Mouse (Mus musculus): ENCODE measurements around the gene Ccl4. TPM values are rescaled to one million over a fixed set of nuclear protein-coding genes. Genes with fewer than 3 reads are reported as not detected.

The Ccl4 gene
- total RNA-seq, 1 experiment from 2014 or later: 15.6 TPM

DNA sequence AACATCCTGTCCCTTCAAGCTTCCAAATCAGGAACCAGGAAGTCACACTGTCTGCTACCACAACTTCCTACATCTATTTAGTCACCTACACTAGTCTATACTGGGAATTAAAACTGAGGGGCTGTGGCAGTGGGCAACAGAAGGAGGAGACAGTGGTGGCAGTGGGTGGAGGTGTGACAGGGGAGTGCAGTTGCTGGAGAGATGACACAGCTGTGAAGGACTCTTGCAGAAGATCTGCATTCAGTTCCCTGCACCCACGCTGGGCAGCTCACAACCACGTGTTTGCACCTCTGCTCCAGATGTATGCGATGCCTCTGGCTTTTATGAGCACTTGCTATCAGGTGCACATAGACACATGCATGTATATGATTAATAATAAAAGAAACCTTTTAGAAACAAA lies 4.9 kb upstream of the Ccl4 start:
- ATAC-seq (ENCODE audit: extremely low read depth, insufficient number of reproducible peaks, low FRiP score, poor library complexity, severe bottlenecking): no peak

DNA sequence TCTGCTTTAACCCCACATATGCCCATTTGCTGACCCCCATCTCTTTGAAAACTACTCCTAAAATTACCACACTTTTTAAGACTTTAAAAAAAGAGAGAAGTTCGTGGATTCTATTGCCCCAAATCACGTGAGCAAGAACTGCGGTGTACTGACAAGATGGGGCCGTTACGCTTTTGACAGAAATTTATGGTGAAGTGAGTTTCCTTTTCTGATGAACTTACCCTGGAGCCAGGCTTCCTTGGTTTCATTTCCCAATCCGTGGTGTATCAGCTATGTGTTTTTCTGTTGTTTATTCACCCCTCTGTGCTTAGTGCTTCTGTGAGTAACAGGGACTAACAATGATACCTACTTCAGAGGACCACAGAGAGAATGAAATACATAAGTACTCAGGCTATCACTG lies 3.6 kb upstream of the Ccl4 start:
- ATAC-seq (ENCODE audit: extremely low read depth, insufficient number of reproducible peaks, low FRiP score, poor library complexity, severe bottlenecking): no peak

DNA sequence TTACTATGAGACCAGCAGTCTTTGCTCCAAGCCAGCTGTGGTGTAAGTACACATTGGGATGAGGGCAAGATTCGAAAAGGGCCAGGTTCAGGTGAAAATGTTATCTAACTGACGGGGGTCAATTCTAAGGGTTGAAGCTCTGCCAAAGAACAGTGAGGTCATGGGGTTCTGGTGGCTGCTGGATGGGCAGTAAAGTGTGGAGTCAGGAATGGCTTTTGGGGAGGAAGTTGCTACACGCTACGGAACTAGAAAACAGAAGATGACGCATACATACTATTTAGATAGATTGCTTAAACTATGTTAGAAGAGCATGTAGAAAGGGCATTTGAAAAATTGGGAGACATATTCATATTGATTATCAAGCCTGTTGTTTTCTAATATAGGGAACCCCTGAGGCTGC lies 1.1 kb downstream of the Ccl4 start:
- peak; percentile 62 for ATAC-seq (ENCODE audit: extremely low read depth, insufficient number of reproducible peaks, low FRiP score, poor library complexity, severe bottlenecking)

DNA sequence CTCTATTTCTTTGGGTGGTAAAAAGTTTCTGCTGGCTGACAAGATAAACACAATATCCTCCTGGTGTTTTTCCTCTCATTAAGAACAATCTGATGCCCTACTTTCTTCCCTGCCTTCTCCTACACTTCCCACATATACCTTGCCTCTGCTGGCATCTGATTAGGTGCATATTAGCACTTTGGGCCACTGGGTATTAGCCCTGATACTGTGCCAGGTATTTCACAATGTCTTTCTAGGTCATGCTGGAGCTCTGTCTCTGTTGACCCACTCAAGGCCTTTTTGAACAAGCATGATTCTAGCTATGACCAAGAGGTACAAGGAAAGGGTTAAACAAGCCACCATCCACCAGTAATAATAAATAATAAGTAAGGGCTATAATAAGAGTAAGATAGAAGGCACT lies 9.4 kb downstream of the Ccl4 start:
- no peak for ATAC-seq (ENCODE audit: extremely low read depth, insufficient number of reproducible peaks, low FRiP score, poor library complexity, severe bottlenecking)

DNA sequence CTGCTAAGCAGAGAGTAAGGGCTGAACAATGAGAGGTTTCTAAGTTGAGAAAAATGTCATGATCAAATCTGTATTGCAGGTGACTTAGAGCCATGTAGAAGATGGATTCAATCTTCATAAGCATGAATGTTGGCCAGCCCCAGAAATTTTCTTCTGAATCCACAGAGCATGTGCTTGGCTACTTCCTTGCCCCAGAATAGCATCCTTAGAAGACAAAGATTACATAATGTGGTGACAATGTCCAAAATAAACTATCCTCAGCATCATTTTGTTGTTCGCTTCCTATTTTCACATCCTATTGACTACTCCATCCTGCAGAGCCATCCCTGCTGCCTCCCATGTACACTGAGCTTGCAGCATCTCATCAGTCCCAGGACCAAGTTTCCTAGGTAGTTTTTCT lies 13.3 kb downstream of the Ccl4 start:
- no peak for ATAC-seq (ENCODE audit: extremely low read depth, insufficient number of reproducible peaks, low FRiP score, poor library complexity, severe bottlenecking)

DNA sequence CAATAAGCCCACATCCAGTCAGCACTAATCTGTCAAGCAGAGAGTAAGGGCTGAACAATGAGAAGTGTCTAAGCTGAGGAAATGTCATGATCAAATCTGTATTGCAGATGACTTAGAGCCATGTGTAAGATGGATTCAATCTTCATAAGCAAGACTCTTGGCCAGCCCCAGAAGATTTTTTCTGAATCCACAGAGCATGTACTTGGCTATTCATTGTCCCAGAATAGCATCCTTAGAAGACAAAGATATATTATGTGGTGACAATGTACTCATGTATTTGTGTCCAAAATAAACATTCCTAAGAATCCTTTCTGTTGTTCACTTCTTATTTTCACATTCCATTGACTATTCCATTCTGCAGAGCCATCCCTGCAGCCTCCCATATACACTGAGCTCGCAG lies 27.5 kb downstream of the Ccl4 start:
- ATAC-seq (ENCODE audit: extremely low read depth, insufficient number of reproducible peaks, low FRiP score, poor library complexity, severe bottlenecking): no peak

DNA sequence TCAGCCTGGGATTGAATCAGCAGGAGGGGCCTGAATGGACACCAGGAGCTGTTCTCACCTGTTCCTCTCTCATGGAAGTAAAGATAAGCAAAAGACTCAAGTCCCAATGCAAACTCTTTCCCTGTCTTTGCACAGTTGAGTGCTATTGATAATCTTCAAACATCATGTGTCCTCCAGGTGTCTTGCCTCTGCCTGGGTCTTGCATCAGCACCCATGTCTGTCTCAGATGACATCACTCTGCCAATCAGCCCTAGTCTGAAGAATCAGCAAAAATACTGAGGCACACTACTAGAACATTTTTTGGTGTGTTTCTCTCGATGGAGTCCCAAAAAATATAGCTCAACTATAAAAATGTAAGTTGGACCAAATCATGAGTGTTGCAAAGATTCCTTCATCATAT lies 29.6 kb downstream of the Ccl4 start:
- no peak for ATAC-seq (ENCODE audit: extremely low read depth, insufficient number of reproducible peaks, low FRiP score, poor library complexity, severe bottlenecking)

DNA sequence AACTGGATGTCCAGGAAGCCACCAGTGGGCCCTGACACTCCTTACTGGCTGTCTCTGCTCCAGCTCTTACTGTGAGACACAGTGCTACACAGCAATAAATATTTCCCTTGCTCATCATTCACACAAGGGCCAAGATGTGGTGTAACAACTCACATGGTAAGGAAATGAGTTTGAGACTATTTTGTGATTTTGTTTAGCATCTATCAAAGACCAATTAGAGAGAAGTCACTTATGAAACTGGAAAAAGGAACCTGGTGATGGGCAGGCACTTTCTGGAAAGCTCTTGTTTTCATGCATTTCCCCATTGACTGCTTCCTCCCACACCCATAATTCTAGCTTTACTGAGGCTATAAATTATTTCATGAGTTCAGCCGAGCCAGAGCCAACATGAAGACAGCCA lies 41.3 kb downstream of the Ccl4 start, which contains the start of gene Wfdc17:
Gene Wfdc17, plus strand, starts transcription at position 287 of the 400 bp plus-strand sequence.
- ATAC-seq (ENCODE audit: extremely low read depth, insufficient number of reproducible peaks, low FRiP score, poor library complexity, severe bottlenecking): 0 out of 2 replicates have a peak, but pooled peaks have one; percentile 37

DNA sequence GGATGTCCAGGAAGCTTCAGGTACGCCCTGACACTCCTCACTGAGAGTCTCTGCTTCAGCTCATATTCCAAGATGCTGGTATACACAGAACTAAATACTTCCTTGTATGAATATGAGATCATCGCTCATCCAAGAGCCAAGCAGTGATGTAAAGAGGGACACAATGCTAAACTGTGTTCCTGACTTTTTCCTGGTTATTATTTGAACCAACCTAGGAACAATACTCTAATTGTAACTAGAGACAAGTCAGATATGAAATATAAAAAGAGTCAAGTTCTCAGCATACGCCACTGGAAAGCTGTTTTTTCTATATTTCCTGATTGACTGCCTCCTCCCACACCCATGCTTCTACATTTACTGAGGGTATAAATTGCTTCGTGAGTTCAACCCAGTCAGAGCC lies 46.3 kb downstream of the Ccl4 start, which contains the start of gene Wfdc18:
Gene Wfdc18, plus strand, starts transcription at position 301 of the 400 bp plus-strand sequence.
- ATAC-seq (ENCODE audit: extremely low read depth, insufficient number of reproducible peaks, low FRiP score, poor library complexity, severe bottlenecking): no peak

DNA sequence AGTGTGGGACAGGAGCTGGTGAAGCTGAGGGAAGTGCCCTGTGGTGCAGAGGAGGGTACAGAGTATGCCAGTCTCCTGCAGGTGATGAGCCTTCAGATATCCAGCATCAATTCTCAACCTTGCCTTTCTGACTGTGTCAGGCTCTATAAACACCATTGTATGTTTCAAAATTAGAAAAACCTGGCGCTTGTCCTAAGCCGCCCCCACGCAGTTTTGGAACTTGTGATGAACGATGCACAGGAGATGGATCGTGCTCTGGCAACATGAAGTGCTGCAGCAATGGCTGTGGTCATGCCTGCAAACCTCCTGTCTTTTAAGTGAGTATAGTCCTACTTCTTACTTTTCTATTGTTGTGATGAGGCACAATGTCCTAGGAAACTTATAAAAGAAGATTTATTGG lies 47.3 kb downstream of the Ccl4 start:
- no peak for ATAC-seq (ENCODE audit: extremely low read depth, insufficient number of reproducible peaks, low FRiP score, poor library complexity, severe bottlenecking)

DNA sequence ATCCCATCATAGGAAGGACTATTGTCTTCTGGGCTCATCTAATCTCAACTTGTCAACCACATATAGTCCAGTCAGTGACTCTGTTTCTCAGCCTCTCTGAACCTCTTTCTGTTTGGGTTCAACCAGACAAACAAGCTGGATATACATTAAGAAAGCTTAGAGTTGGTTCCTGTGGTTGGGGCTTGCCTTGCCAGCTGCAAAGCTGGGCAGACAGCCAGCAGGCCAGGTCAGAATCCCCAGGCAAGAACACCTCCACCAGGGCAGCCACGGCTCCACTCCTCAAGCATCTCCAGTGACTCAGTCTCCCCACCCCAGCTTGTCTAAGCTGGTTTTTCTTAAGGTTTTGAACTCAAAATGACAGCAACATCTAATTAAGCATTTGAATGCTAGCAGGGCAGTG lies 50.3 kb downstream of the Ccl4 start:
- ATAC-seq (ENCODE audit: extremely low read depth, insufficient number of reproducible peaks, low FRiP score, poor library complexity, severe bottlenecking): no peak

DNA sequence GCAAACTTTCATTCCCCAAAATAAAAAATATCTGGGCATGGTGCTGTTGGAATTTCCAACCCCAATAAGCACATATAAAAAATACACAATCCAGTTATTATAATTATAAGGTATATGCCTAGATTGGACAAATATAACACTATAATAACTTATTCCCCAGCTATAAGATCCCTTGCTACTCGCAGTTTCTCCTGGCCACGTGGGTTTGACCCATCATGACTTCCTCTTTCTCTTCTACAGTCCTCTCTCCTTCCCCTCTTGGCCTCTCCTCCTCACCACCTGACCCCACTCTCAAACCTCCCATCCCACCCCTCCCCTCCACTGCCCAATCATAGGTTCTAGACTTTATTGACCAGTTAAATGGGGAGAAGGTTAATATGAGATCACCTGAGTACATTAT lies 51.5 kb downstream of the Ccl4 start:
- 0 out of 2 replicates have a peak, but pooled peaks have one; percentile 39 for ATAC-seq (ENCODE audit: extremely low read depth, insufficient number of reproducible peaks, low FRiP score, poor library complexity, severe bottlenecking)

Other genes with a start within 250 kb of the Ccl4 start
- not detected in 2 replicates for gene Gas2l2, start 233.1 kb upstream of the Ccl4 start, total RNA-seq (2017)
- 0.93 and 2.6 TPM in 2 replicates for gene 1700020L24Rik, start 224.9 kb upstream of the Ccl4 start, total RNA-seq (2017)
- gene Mmp28, start 199.5 kb upstream of the Ccl4 start, total RNA-seq (2017): 0.25 TPM in 1 of 2 replicates, not detected in the other
- 59.3 and 61.3 TPM in 2 replicates for gene Taf15, start 189.5 kb upstream of the Ccl4 start, total RNA-seq (2017)
- gene Heatr9, start 140.4 kb upstream of the Ccl4 start, total RNA-seq (2017): not detected in 2 replicates
- 14.0 and 15.2 TPM in 2 replicates for gene Ccl5, start 132.1 kb upstream of the Ccl4 start, total RNA-seq (2017)
- 30.6 and 52.2 TPM in 2 replicates for gene Ccl9, start 83.9 kb upstream of the Ccl4 start, total RNA-seq (2017)
- gene Ccl6, start 69.5 kb upstream of the Ccl4 start, total RNA-seq (2017): 1,141 and 1,189 TPM in 2 replicates
- 1.4 TPM in 1 of 2 replicates, not detected in the other for gene Rpl9-ps1, start 17.0 kb upstream of the Ccl4 start, total RNA-seq (2017)
- 25.6 and 29.2 TPM in 2 replicates for gene Ccl3, start 13.2 kb upstream of the Ccl4 start, total RNA-seq (2017)
- gene Wfdc17, start 41.4 kb downstream of the Ccl4 start, total RNA-seq (2017): 160 TPM in 2 replicates
- 1.5 and 2.5 TPM in 2 replicates for gene Wfdc18, start 46.4 kb downstream of the Ccl4 start, total RNA-seq (2017)
- gene Wfdc21, start 84.4 kb downstream of the Ccl4 start, total RNA-seq (2017): 177 and 234 TPM in 2 replicates
- gene Heatr6, start 91.1 kb downstream of the Ccl4 start, total RNA-seq (2017): 39.9 and 41.6 TPM in 2 replicates
- gene Hnf1b, start 187.5 kb downstream of the Ccl4 start, total RNA-seq (2017): 0.58 TPM in 1 of 2 replicates, not detected in the other